Mouse (Mus musculus): ENCODE data around the gene Nostrin. TPM values are rescaled to one million over a fixed set of nuclear protein-coding genes. Genes with fewer than 3 reads are reported as not detected.

The Nostrin gene
- polyA plus RNA-seq, 1 experiment from 2014 or later: 10.3 TPM

DNA sequence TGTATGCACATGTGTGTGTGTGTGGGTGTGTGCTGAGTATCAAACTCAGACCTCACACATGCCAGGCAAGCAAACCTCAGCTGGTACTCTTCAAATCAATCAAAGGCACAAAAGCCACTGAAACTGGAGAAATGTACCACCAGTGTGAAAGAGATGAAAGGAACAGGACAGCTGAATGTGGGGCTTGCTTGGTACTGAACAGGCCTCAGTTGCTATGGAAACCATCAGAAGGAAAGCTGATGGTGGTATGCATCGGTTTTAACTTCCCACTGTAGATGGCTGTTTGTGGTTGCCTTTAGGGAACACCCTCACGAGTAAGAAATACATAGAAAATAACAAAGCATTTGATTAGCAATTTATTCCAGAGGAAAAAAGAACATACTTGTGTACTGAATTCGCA lies 10.2 kb upstream of the Nostrin start:
- Histone ChIP-seq H3K27ac (no peak overlapping the region), H3K9me3 (replicated peaks; ENCODE audit: low read length) (no peaks in the 10 kb centered on the region), H3K36me3 (ENCODE audit: insufficient read depth, low read length) (no peaks in the 10 kb centered on the region), H3K4me1 (replicated peaks; ENCODE audit: insufficient read depth, low read length) (peaks cover 14% of the 10 kb centered on the region; the same call in 1 of the 2 replicates), H3K4me3 (replicated peaks; ENCODE audit: low read depth, low read length) (no peak overlapping the region), H3K4me2 (ENCODE audit: low read length) (no peak overlapping the region), H3K9ac (ENCODE audit: low read depth, low read length) (no peak overlapping the region), H3K27me3 (ENCODE audit: insufficient read depth, low read length) (no peaks in the 10 kb centered on the region; the same call in 1 of the 2 replicates)
- 80% methylated on average over 3 of the region's 3 CpGs for WGBS
- DNase-seq (ENCODE audit: low spot score): no peak
- no peak for ATAC-seq (replicated peaks; ENCODE audit: low FRiP score, low read depth)
- no peak for TF ChIP-seq CTCF (IDR thresholded peaks at IDR 0.05; ENCODE audit: low read depth)

DNA sequence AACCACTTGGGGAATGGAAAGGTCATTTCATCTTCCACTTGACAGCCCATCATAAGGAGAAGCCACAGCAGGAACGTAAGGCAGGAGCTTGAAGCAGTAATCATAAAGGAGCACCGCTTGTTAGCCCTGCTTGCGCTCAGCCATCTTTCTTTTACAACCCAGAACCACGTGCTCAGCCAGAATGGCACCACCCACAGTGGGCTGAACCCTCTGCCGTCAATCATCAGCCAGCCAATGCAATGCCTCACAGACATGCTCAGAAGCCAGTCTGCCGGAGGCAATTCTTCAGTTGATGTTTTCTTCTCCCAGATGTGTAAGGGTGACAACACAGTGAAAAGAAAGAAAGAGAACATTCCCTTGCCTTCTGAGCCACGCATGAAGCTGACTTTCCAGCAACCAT lies 7.3 kb upstream of the Nostrin start:
- peak; percentile 43; the same call in 1 of the 2 replicates for ATAC-seq (replicated peaks; ENCODE audit: low FRiP score, low read depth)
- 71% methylated on average over 7 of the region's 7 CpGs for WGBS
- TF ChIP-seq CTCF (IDR thresholded peaks at IDR 0.05; ENCODE audit: low read depth): no peak
- peak overlapping the region; percentile 90 for H3K27ac ChIP-seq
- no peaks in the 10 kb centered on the region for H3K27me3 ChIP-seq (ENCODE audit: insufficient read depth, low read length)
- no peak overlapping the region for H3K9ac ChIP-seq (ENCODE audit: low read depth, low read length)
- no peaks in the 10 kb centered on the region for H3K36me3 ChIP-seq (ENCODE audit: insufficient read depth, low read length)
- H3K4me1 ChIP-seq (replicated peaks; ENCODE audit: insufficient read depth, low read length): peaks cover 14% of the 10 kb centered on the region; the same call in 1 of the 2 replicates
- H3K4me3 ChIP-seq (replicated peaks; ENCODE audit: low read depth, low read length): no peak overlapping the region
- no peaks in the 10 kb centered on the region for H3K9me3 ChIP-seq (replicated peaks; ENCODE audit: low read length)
- no peak for DNase-seq (ENCODE audit: low spot score)
- no peak overlapping the region for H3K4me2 ChIP-seq (ENCODE audit: low read length)

DNA sequence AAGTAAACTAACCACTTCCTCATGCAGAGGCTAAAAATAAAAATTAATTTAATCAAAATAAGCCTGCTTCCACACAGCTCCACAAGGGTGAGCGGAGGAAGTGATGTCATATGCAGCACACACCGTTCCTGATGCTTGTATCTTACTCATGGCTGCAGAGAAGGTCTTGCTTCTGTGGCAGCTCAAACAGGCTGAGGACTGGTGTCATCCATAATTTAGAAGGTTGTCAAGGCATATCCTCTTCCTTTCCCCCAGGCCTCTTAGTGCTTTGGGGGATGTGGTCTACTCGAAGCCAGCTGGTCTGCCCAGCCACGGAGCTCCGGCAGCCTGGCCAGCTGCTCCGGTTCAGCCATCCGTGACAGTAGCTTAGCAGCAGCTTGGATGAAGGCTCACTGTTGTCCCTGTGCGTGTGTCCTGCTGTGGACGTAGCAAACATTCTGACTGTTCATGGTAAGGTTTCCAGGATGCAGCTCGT lies 6.6 kb upstream of the Nostrin start:
- WGBS: 7% methylated on average over 10 of the region's 10 CpGs

DNA sequence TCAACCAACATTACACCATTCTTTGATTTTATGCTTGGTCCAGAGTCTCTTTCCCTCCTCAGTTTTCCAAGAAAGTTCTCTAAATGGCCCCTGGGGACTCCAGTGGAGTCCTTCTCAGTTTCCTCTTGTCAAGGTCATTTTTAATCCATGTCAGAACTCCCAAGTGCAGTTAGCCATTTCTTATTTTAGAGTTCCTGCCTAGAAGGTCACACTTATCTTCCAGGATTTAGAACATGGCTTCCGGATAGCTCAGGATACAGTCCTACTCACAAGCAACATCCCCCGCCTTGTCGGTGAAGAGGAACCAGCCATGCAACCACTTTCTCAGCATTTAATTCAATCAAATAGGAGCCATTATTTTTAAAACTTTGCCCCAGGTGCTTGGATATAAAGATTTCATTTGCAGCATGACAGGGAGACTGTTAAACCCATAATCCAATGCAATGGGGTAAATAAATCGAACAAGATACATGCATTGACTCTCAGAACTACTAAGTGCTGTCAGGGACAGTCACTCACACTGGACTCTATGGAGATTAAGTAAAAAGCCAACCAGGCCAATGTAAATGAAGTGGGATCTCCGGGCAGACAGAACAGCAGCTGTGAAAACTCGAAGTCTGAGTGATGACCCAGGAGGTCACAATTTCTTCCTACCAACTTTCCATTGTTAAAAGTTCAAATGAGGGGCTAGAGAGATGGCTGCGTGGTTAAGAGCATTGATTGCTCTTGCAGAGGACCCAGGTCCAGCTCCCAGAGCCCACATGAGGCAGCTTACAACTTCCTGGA lies 6.0 kb upstream of the Nostrin start:
- Histone ChIP-seq H3K4me2 (ENCODE audit: low read length) (no peak overlapping the region), H3K9ac (ENCODE audit: low read depth, low read length) (no peak overlapping the region), H3K4me3 (replicated peaks; ENCODE audit: low read depth, low read length) (no peak overlapping the region), H3K36me3 (ENCODE audit: insufficient read depth, low read length) (no peaks in the 10 kb centered on the region), H3K9me3 (replicated peaks; ENCODE audit: low read length) (no peaks in the 10 kb centered on the region), H3K27me3 (ENCODE audit: insufficient read depth, low read length) (no peaks in the 10 kb centered on the region), H3K4me1 (replicated peaks; ENCODE audit: insufficient read depth, low read length) (peaks cover 14% of the 10 kb centered on the region; the same call in 1 of the 2 replicates), H3K27ac (peak overlapping the region; percentile 90)
- no peak for TF ChIP-seq CTCF (IDR thresholded peaks at IDR 0.05; ENCODE audit: low read depth)
- DNase-seq (ENCODE audit: low spot score) (peak; percentile 78), ATAC-seq (replicated peaks; ENCODE audit: low FRiP score, low read depth) (peak; percentile 23; the same call in 1 of the 2 replicates)
- 28% methylated on average over 7 of the region's 7 CpGs for WGBS

More for the DNA sequence above, 6.6 kb upstream of the Nostrin start:
- TF ChIP-seq CTCF (IDR thresholded peaks at IDR 0.05; ENCODE audit: low read depth): no peak
- Histone ChIP-seq H3K4me1 (replicated peaks; ENCODE audit: insufficient read depth, low read length) (peaks cover 14% of the 10 kb centered on the region; the same call in 1 of the 2 replicates), H3K9me3 (replicated peaks; ENCODE audit: low read length) (no peaks in the 10 kb centered on the region), H3K36me3 (ENCODE audit: insufficient read depth, low read length) (no peaks in the 10 kb centered on the region), H3K9ac (ENCODE audit: low read depth, low read length) (no peak overlapping the region), H3K4me3 (replicated peaks; ENCODE audit: low read depth, low read length) (no peak overlapping the region), H3K27ac (peak overlapping the region; percentile 90), H3K4me2 (ENCODE audit: low read length) (peak overlapping the region; percentile 34), H3K27me3 (ENCODE audit: insufficient read depth, low read length) (no peaks in the 10 kb centered on the region)
- ATAC-seq (replicated peaks; ENCODE audit: low FRiP score, low read depth) (peak; percentile 95), DNase-seq (ENCODE audit: low spot score) (peak; percentile 92)

DNA sequence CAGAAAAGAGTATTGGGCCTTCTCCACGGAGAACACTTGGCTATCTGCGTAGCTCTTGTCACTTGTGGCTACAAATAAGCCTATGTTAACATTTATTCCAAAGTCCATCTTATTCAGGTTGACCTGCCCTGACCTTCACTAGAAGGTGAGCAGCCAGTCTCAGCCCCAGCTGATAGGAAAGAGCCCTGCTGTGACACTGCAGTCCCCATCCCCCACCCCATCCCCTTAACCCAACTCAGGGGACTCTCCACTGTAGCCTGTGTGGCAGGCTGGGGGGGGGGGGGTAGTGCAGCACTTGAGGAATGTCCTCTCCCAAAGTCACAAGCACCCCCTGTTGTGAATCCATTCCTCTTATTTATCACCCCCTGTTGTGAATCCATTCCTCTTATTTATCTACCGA lies 3.6 kb upstream of the Nostrin start:
- H3K27me3 ChIP-seq (ENCODE audit: insufficient read depth, low read length): no peaks in the 10 kb centered on the region
- ATAC-seq (replicated peaks; ENCODE audit: low FRiP score, low read depth) (no peak), DNase-seq (ENCODE audit: low spot score) (no peak)
- H3K4me1 ChIP-seq (replicated peaks; ENCODE audit: insufficient read depth, low read length): peaks cover 17% of the 10 kb centered on the region; the same call in 1 of the 2 replicates
- TF ChIP-seq CTCF (IDR thresholded peaks at IDR 0.05; ENCODE audit: low read depth): no peak
- H3K36me3 ChIP-seq (ENCODE audit: insufficient read depth, low read length): no peaks in the 10 kb centered on the region
- no peak overlapping the region for H3K4me3 ChIP-seq (replicated peaks; ENCODE audit: low read depth, low read length)
- H3K9ac ChIP-seq (ENCODE audit: low read depth, low read length): no peak overlapping the region
- 87% methylated on average over 3 of the region's 3 CpGs for WGBS
- no peak overlapping the region for H3K27ac ChIP-seq
- H3K9me3 ChIP-seq (replicated peaks; ENCODE audit: low read length): no peaks in the 10 kb centered on the region
- H3K4me2 ChIP-seq (ENCODE audit: low read length): no peak overlapping the region

DNA sequence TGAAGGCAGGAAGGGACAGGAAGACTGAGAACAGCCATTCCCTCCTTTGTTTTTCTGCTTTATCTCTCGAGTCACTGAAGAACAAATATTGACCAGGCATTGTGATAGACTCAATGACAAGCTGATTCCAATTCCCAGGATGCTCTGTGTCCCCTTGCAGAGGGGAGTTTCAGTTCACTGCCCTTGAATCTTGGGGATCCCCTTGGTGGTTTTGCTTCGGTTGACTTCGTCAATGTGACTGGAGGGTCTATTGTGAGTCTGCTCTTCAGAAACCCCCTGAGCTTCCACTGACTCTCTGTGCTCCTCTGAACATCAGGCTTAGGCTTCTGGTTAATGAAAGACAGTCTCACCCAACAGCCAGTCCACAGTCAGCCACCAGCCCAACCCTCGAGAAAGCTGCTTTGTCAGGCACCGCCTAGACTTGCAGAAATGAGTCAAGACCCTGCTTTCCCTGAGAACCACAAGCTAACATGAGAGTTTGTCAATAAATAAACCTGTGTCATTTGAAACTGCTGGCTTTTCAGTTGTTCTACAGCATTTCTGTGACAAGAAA lies 3.0 kb upstream of the Nostrin start:
- Histone ChIP-seq H3K9me3 (replicated peaks; ENCODE audit: low read length) (no peaks in the 10 kb centered on the region), H3K36me3 (ENCODE audit: insufficient read depth, low read length) (no peaks in the 10 kb centered on the region), H3K4me2 (ENCODE audit: low read length) (no peak overlapping the region), H3K27me3 (ENCODE audit: insufficient read depth, low read length) (no peaks in the 10 kb centered on the region), H3K9ac (ENCODE audit: low read depth, low read length) (no peak overlapping the region), H3K27ac (no peak overlapping the region), H3K4me3 (replicated peaks; ENCODE audit: low read depth, low read length) (no peak overlapping the region), H3K4me1 (replicated peaks; ENCODE audit: insufficient read depth, low read length) (peaks cover 17% of the 10 kb centered on the region; the same call in 1 of the 2 replicates)
- TF ChIP-seq CTCF (IDR thresholded peaks at IDR 0.05; ENCODE audit: low read depth): no peak
- ATAC-seq (replicated peaks; ENCODE audit: low FRiP score, low read depth) (no peak), DNase-seq (ENCODE audit: low spot score) (no peak)
- WGBS: 68% methylated on average over 5 of the region's 5 CpGs
